Mouse (Mus musculus) heart, adult 2 months (tissue): ENCODE measurements around the gene Uchl4. TPM values are rescaled to one million over a fixed set of nuclear protein-coding genes. Genes with fewer than 3 reads are reported as not detected.

ENCODE experiments used
- DNase-seq, 2 experiments: peaks; one replicate each; pipeline ENCODE4 v3.0.0; 2021
- H3K27ac ChIP-seq: fragments of 200-600 bp; 2 replicates; pipeline ENCODE4 v1.8.1; 2022
- H3K27me3 ChIP-seq: fragments of 200-500 bp; 2 replicates; pipeline ENCODE4 v1.6.1; 2012; ENCODE audit warnings: mild to moderate bottlenecking, low read length, inconsistent platforms, mixed read lengths; ENCODE audit not compliant: control insufficient read depth, insufficient read depth
- H3K36me3 ChIP-seq: fragments of 200-500 bp; 2 replicates; pipeline ENCODE4 v1.6.1; 2012; ENCODE audit warnings: low read length, inconsistent platforms; ENCODE audit not compliant: control insufficient read depth, insufficient read depth
- H3K4me1 ChIP-seq: fragments of 200-500 bp; 2 replicates; pipeline ENCODE4 v1.6.1; 2011; ENCODE audit warnings: low read length; ENCODE audit not compliant: control insufficient read depth, insufficient read depth
- H3K4me3 ChIP-seq: fragments of 200-600 bp; 2 replicates; pipeline ENCODE4 v1.8.1; 2022
- H3K79me2 ChIP-seq: fragments of 200-500 bp; replicated peaks from 2 replicates; pipeline ENCODE4 v1.6.1; 2012; ENCODE audit warnings: mild to moderate bottlenecking, inconsistent platforms, low read length, moderate library complexity, mixed read lengths; ENCODE audit not compliant: control insufficient read depth, insufficient read depth
- H3K9ac ChIP-seq: fragments of 200-500 bp; 2 replicates; pipeline ENCODE4 v1.6.1; 2012; ENCODE audit warnings: low read depth, mild to moderate bottlenecking, control low read depth, inconsistent platforms, low read length, mixed read lengths
- CTCF ChIP-seq: fragments of 200-600 bp; IDR thresholded peaks from 2 replicates; pipeline ENCODE4 v1.8.1; 2022; ENCODE audit warnings: antibody characterized with exemption, mild to moderate bottlenecking, moderate library complexity
- EP300 ChIP-seq: fragments of 200-500 bp; IDR thresholded peaks from 2 replicates; pipeline ENCODE4 v1.6.1; 2011; ENCODE audit warnings: low read depth, low read length, control low read depth; ENCODE audit not compliant: insufficient read depth
- POLR2A ChIP-seq: fragments of 200-500 bp; IDR thresholded peaks from 2 replicates; pipeline ENCODE4 v1.6.1; 2011; ENCODE audit warnings: mild to moderate bottlenecking, low read depth, low read length, control low read depth; ENCODE audit not compliant: insufficient read depth
- WGBS: fragments of 180-500 bp; shearing (Covaris S2); methylation state at CpG from one replicate; pipeline ENCODE4 v1.1.7; 2018; 5-methylcytosine and 5-hydroxymethylcytosine counted together
- intact Hi-C: fragments of 180-260 bp; cut with DNase I; formaldehyde crosslinking; loops from one replicate; pipeline ENCODE4 v1.15.1; 2025
- polyA plus RNA-seq: library from polyadenylated mRNA; depleted of rRNA; stranded (reverse); fragments of >200 nt; gene quantifications from 2 replicates; pipeline ENCODE4 v1.2.3, GENCODE M21; 2012
- total RNA-seq, 2 experiments: library from RNA; stranded (reverse); gene quantifications; 2 replicates each; pipeline ENCODE4 v1.2.3; 2021

Uchl4 gene
- total and polyA plus RNA-seq, 3 experiments = 0.21 to 2.4 (median 2.3) TPM

DNA sequence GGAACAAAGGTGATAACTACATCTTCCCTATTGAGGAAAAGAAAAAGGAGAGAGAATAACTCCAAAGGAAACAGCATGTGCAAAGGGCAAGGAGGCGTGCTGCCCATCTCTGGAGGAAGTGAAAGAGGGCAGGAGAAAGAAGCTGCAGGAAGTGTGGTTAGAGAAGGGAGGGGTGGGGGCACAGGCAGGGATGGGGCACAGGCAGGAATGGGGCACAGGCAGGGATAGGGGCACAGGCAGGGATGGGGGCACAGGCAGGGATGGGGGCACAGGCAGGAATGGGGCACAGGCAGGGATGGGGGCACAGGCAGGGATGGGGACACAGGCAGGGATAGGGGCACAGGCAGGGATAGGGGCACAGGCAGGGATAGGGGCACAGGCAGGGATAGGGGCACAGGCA, 14.4 kb downstream of the Uchl4 start:
- Histone ChIP-seq H3K27me3 (no peaks in the 10 kb centered on the region), H3K4me1 (peaks cover 3% of the 10 kb centered on the region), H3K79me2 (peaks cover 7% of the 10 kb centered on the region), H3K4me3 (no peak overlapping the region), H3K27ac (no peak overlapping the region), H3K36me3 (peaks cover 10% of the 10 kb centered on the region), H3K9ac (no peak overlapping the region)
- no peak for TF ChIP-seq CTCF
- TF ChIP-seq EP300 = no peak
- no peak for TF ChIP-seq POLR2A
- intact Hi-C loops = no loop called here
- WGBS = 55% methylated on average over 1 of the region's 1 CpGs
- no peak for DNase-seq

DNA sequence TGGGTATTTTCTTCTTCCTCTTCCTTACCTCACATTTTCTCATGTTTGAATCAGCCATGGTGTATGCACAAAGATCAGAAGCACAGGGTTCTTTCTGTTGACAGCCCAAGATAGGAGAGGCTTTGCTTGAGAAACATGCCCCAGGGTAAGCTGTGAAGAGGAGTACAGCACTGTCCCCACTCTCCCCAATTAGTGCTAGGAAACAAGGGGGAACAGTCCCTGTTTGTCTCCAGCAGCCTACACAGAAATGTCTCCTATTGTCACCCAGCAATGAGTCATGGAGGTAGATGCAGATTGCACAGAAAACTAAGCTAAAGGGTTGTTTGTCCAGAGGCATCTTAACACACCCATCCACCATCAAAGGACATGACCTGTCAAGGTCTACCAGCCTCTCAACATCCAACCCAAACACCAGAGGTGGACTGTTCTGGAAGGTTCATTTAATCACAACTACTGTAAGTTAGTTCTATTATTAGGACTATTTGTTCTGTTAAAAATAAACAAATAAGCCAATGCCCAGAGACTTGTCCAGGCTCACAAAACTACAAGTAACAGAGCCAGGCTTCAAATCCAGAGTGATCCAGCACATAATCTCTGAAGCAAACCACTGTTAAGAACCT, 15.2 kb downstream of the Uchl4 start:
- H3K4me3 ChIP-seq = no peak overlapping the region
- intact Hi-C loops = no loop called here
- peaks cover 10% of the 10 kb centered on the region for H3K36me3 ChIP-seq
- no peaks in the 10 kb centered on the region for H3K27me3 ChIP-seq
- peaks cover 3% of the 10 kb centered on the region for H3K4me1 ChIP-seq
- TF ChIP-seq CTCF = no peak
- TF ChIP-seq POLR2A = no peak
- no peak for TF ChIP-seq EP300
- peaks cover 4% of the 10 kb centered on the region for H3K79me2 ChIP-seq
- DNase-seq = no peak
- no peak overlapping the region for H3K27ac ChIP-seq
- H3K9ac ChIP-seq = no peak overlapping the region; the same call in 1 of the 2 replicates

DNA sequence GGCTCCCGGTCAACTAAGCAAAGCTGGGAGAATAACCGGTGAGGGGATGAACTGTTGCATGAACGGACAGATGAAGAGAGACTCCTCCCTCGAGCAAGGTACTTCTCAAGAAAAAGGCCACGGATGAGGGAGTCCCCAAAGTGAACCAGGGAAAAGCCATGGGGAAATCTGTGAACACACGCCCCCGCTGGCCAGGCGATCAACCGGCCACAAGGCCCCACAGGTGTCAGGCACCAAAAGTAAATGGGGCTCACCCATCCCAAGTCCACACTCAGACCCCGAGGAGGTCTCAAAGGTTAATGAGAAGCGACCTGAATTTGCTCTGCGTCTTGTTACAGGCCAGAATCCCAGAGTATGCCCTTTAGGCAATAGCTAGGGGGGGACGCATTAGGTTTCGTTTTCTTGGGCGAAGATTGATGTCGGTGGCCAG, 17.6 kb downstream of the Uchl4 start:
- under 1% methylated on average over 16 of the region's 16 CpGs for WGBS
- Histone ChIP-seq H3K79me2 (peaks cover 2% of the 10 kb centered on the region; the same call in 1 of the 2 replicates), H3K9ac (peak overlapping the region; percentile 94), H3K4me3 (peak overlapping the region; percentile 94), H3K27me3 (no peaks in the 10 kb centered on the region), H3K27ac (peak overlapping the region; percentile 86), H3K36me3 (peaks cover 10% of the 10 kb centered on the region), H3K4me1 (peaks cover 3% of the 10 kb centered on the region)
- TF ChIP-seq CTCF (peak; percentile 29), EP300 (no peak)
- intact Hi-C loops = loop anchor here (1.0 to 2.0 kb wide), 3 partner anchors 18 to 73 kb away; partner anchors contain the start of genes Snapc5, Tipin and Uchl4
- DNase-seq = no peak

DNA sequence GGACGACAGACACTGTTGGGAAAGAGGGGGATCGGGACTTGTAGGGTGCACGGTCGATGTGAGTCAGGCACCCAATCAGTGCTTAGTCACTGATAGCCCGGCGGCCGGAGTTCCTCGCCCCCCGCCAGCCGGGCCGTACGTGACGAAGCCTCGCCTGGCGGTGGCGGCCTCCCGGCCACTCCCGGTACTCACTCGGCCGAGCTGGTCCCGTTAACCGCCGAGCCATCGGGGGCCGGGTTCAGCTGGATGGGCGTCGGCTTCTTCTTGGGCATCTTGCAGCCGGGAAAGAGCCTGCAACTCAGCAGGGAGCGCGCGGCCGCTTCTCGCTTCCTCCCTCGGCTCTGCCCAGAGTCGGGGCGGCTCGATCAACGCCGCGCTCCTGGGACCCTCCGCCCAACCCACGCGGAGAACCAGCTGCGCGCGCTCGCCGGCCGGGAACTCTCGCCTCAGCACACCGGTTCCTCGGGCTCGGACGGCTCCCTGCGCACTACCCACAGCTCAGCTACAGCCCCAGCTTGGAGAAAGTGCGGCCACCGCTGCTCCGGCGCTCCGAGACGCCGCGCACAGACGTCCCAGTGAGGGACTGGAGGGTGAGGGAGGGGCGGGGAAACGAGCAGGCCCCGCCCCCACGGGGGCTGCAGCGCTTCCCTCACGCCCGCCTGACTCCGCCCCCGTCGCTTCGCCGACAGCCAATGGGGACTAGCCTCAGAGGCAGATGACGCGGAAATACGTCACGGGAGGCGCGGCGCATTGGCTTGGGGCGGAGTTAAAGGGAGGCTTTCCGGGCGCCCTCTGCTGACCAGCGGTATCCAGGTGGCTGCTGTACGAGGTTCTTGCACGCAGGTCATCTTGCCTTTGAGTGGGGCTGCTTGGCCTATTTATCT, 18.3 kb downstream of the Uchl4 start, which contains the start of gene Map2k1:
Gene Map2k1, minus strand, starts transcription at position 611 of the 884 bp plus-strand sequence.
- peak; percentile 92 for TF ChIP-seq CTCF
- TF ChIP-seq POLR2A = peak; percentile 97
- TF ChIP-seq EP300 = peak; percentile 54
- intact Hi-C loops = loop anchor here (1.0 to 2.0 kb wide), 3 partner anchors 18 to 74 kb away; partner anchors contain the start of genes Snapc5, Tipin and Uchl4
- WGBS = under 1% methylated on average over 88 of the region's 89 CpGs
- Histone ChIP-seq H3K4me1 (peaks cover 3% of the 10 kb centered on the region), H3K79me2 (peaks cover 2% of the 10 kb centered on the region; the same call in 1 of the 2 replicates), H3K36me3 (peaks cover 10% of the 10 kb centered on the region), H3K27ac (peak within 1 kb of the TSS; percentile 86), H3K4me3 (peak within 1 kb of the TSS; percentile 94), H3K9ac (peak within 1 kb of the TSS; percentile 94), H3K27me3 (no peaks in the 10 kb centered on the region)
- DNase-seq = peak; percentile 100

DNA sequence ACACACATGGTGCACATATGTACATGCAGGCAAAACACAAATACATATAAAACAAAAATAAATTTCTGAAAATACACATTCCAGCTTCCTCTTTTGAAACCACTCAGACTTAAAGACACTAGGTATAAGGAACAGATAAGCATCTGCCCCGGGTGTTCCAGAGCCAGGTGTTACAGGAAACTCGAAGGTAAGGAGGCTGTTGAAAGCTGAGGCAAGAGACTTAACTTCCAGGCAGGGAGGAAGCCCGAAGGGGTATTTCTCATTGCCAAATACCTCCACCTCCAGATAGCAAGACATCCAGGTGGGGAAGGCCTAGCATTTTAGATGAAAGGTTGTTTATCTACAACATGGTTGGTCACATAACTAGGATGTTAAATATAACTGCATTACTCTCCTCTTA, 20.4 kb downstream of the Uchl4 start:
- 66% methylated on average over 3 of the region's 3 CpGs for WGBS
- TF ChIP-seq POLR2A (no peak), EP300 (no peak), CTCF (no peak)
- intact Hi-C loops = no loop called here

More for the DNA sequence above, 20.4 kb downstream of the Uchl4 start:
- Histone ChIP-seq H3K27ac (no peak overlapping the region), H3K4me1 (peaks cover 1% of the 10 kb centered on the region), H3K4me3 (no peak overlapping the region), H3K27me3 (no peaks in the 10 kb centered on the region), H3K36me3 (peaks cover 10% of the 10 kb centered on the region), H3K9ac (no peak overlapping the region), H3K79me2 (no peaks in the 10 kb centered on the region)
- DNase-seq = no peak
